Mouse (Mus musculus) lung, adult 2 months (tissue): ENCODE data around the gene 1190002N15Rik.

ENCODE experiments used
- CTCF ChIP-seq: fragments of 200-500 bp; IDR thresholded peaks from 2 replicates; pipeline ENCODE4 v1.5.1; 2011; ENCODE audit warnings: mild to moderate bottlenecking, low read length, control low read depth; ENCODE audit not compliant: insufficient read depth
- POLR2A ChIP-seq: fragments of 200-500 bp; IDR thresholded peaks from 2 replicates; pipeline ENCODE4 v1.6.1; 2011; ENCODE audit warnings: low read depth, mild to moderate bottlenecking, control low read depth, low read length, borderline replicate concordance; ENCODE audit errors: extremely low read depth

GRCm38 (mm10) chr9:94534226-94534625 is 3.7 kb downstream of the 1190002N15Rik start:
- TF ChIP-seq CTCF (no peak), POLR2A (no peak)
